Mouse (Mus musculus): ENCODE measurements at regions not wholly inside any gene's neighbourhood (a gene's known extent, or its start where the extent isn't known, plus 50 kb on each side); places are given as distances from the start of the nearest gene placed in this dataset.

GRCm38 (mm10) chr15:62195440-62195839, 1272.6 kb upstream of the A1bg start:
- no peak for ATAC-seq (replicated peaks; ENCODE audit: low FRiP score, poor library complexity, severe bottlenecking)

DNA sequence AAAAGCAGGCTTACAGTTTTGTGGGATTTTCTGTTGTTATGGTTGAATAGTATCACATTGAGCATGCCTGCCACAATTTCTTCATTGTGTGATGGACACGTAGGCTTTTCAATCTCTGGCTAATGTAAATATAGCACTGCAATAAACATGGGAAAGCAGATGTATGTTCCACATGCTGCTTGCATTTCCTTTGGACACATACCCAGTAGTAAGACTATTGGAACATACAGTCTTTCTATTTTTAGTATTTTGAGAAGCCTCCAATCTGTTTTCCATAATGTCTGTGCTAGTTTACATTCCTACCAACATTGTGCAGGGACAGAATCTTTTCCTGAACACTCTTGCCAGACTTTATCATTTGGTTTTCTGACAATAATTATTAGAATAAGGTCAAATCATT, 1269.9 kb upstream of the A1bg start:
- ATAC-seq (replicated peaks; ENCODE audit: low FRiP score, poor library complexity, severe bottlenecking) = no peak

DNA sequence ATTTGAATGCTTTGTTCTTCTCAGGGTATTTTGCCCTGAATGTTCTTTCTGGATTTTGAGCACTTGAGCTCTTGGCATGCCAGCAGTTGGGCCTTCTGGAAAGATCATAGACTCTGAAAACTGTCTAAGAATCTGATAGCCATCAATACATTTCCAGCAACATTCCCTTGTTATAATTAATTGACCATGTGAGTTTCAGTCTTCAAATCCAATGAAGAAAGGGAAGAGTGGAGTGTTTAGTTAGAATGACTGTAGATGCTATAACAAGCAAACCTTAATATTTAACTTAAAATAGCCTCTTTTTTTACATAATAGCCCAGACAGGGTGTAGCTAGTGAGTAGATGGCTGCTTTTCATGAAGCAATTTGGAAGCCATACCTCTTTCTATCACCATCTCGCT, 1268.8 kb upstream of the A1bg start:
- ATAC-seq (replicated peaks; ENCODE audit: low FRiP score, poor library complexity, severe bottlenecking) = no peak

GRCm38 (mm10) chr15:62190977-62191614, 1268.3 kb upstream of the A1bg start:
- ATAC-seq (replicated peaks; ENCODE audit: low FRiP score, poor library complexity, severe bottlenecking) = peak; percentile 76

DNA sequence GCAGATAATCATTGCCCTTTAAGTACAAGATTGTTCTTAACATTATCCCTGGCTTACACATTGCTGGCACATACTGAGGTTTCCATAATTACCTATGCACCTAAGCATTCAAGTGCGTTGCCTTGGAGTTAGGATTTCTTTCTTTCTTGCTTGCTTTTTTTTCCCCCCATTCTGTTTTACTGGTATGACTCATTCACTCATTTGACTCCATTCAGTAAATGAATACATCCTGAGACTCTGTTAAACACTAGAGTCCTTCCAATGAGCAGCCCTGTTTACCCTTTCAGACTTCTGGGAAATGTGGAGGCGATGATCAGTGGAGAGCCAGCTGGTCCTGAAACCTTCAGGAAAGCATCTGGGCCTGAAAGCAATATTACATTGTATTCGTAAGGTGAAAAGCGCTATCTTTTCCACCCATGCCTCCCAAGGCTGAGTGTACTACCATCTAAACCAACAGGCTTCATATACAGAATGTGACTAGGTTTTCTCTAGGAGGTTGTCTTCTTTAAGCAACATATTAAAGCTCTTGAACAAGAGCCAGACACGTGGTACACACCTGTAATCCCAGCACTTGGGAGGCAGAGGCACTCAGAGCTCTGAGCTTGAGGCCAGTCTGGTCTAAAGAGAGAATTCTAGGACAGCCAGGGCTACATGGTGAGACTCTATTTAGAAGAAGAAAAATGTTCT, 1267.6 kb upstream of the A1bg start:
- 0 out of 2 replicates have a peak, but pooled peaks have one; percentile 36 for ATAC-seq (replicated peaks; ENCODE audit: low FRiP score, poor library complexity, severe bottlenecking)

DNA sequence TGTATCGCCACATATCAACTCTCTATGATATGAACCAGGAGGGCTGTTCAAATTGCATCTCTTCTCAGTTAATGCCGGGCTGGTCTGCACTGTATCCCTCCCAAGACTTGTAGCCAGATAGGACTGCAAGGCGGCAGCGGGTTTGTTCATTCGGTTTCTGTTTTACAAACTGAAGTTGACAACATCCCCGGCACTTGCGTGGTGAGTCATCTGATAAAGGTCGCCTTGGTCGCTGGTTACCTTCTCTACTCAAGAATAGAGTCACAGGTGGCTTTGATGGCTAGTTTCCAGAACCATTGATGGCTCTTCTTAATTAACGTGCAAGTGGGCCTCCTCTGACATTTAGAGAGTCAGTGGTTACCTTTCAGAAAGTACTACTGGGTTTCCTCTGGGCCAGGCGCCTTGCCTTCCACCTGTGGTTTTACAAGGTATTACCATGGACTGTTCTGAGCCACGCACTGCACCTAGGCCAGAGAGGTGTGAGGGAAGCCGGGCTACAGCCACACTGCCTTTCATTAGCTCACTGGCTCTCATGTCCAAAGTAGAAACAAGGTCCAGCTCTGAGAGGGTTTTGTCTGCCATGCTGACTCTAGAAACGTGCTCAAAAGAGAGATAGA, 1266.9 kb upstream of the A1bg start:
- no peak for ATAC-seq (replicated peaks; ENCODE audit: low FRiP score, poor library complexity, severe bottlenecking)

DNA sequence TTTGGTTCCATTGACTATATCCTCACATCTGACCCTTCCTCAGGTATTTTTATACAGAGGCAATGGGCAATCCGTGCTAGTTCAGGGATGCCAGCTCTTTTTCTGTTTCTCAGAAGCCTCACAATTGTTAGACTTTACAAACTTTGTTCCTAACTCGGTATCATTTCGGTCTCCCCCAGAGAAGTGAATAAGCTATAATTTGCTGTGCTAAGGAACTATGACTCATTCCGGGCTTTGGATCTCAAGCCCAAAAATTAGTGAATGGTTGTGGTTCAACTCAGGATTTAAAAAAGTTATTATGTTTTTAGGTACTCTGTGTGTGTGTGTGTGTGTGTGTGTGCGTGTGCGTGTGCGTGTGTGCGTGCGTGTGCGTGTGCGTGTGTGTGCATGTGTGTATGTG, 1263.7 kb upstream of the A1bg start:
- no peak for ATAC-seq (replicated peaks; ENCODE audit: low FRiP score, poor library complexity, severe bottlenecking)

DNA sequence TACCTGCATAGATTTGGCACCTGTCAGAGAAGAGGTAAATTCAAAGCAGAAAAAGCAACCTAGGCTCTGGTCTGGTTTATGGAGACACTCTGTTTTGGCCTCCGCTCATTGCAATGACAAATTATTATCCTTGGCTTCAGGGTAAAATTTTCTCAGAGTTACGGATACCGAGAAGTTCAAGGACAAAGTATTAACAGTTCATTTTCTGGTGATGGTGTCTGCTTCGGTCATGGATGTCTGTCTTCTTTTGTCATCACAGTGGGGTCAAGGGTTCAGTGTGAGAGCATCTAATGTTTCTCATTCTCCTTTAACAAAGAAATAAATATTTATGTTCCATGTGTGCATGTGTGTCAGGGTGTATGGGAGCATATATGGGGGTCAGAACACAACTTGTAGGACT, 1261.0 kb upstream of the A1bg start:
- ATAC-seq (replicated peaks; ENCODE audit: low FRiP score, poor library complexity, severe bottlenecking) = no peak

DNA sequence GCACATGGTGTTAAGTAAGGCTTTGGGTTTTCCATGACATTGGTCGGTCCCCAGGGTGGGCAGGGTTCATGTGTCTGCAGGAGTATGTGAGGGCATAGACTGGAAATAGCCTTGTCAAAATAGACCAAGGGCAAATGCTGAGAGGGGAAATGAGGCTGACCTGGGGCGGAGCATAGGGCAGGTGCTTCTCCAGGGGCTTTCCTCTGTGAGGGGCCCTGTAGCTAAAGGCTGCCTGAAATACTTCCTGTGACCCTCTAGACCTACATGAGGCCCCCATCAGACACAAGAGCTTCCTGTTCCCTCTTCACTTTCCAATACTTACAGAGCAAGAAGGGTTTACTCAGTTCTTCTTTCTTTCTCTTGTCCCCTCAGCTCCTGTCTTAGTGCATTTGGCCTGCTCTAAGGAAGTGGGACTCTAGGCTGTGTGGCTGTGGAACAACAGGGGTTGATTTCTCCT, 1258.7 kb upstream of the A1bg start:
- no peak for ATAC-seq (replicated peaks; ENCODE audit: low FRiP score, poor library complexity, severe bottlenecking)

GRCm38 (mm10) chr15:62180718-62181117, 1257.9 kb upstream of the A1bg start:
- ATAC-seq (replicated peaks; ENCODE audit: low FRiP score, poor library complexity, severe bottlenecking) = no peak

DNA sequence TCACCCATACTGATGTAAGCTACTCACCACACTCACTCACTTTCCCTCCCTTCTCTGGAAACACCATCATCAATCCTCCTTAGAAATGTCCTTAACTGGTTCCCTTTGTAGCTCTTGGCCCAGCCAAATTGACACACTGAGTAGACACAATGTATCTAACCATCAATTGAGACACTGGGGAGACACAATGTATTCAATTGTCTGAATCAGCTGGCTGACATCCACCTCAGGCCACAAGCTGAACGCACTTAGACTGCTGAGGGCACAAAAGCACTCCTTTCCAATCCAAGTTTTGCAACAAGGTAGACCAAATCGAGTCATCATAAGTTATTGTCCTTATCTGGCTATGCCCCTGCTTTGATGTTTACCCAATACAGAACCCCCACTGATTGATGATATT, 1257.0 kb upstream of the A1bg start:
- ATAC-seq (replicated peaks; ENCODE audit: low FRiP score, poor library complexity, severe bottlenecking) = no peak

- no peak for ATAC-seq (replicated peaks; ENCODE audit: low FRiP score, poor library complexity, severe bottlenecking)
Measured at GRCm38 (mm10) chr15:62178568-62178967, 1255.8 kb upstream of the A1bg start.

GRCm38 (mm10) chr15:62177768-62178410, 1255.1 kb upstream of the A1bg start:
- no peak for ATAC-seq (replicated peaks; ENCODE audit: low FRiP score, poor library complexity, severe bottlenecking)

- ATAC-seq (replicated peaks; ENCODE audit: low FRiP score, poor library complexity, severe bottlenecking) = no peak
Measured at GRCm38 (mm10) chr15:62176076-62176475, 1253.3 kb upstream of the A1bg start.

GRCm38 (mm10) chr15:62173633-62174543, 1251.1 kb upstream of the A1bg start:
- no peak for ATAC-seq (replicated peaks; ENCODE audit: low FRiP score, poor library complexity, severe bottlenecking)

DNA sequence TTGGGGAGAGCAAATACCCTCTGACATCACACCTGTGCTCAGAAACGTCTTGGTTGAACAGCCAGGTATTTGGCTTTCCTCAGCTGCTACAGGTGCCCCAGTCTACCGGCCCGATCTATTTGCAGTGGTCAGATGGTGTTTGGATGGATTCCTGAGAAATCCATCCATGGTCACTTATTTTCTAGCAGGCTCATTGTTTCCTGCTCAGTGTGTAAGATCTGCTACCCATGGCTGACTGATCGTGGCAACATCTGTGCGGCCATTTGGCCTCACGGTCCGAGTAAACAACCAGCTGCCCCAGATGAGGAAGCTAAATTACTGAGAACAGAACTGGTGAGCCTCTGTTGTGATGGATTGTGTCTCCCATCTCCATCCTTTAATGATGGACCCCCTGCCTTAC, 1248.8 kb upstream of the A1bg start:
- no peak for ATAC-seq (replicated peaks; ENCODE audit: low FRiP score, poor library complexity, severe bottlenecking)

DNA sequence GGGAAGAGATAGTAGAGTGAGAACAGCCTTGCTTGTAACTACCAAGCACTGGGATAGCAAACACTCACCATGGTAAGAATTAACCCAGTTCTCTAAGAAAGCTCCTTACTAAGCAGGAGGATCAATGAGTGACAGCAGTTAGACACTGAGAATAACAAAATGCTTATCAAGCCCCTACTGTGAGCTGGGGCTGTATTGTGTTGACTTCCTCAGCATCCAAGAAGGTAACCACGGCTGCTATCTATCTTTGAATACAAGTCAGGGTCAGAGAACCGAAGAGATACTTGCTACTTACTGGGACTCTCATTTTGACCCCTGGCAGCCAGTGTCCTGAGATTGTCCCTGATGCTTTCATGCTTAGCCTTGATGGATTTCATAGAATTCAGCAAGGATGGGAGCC, 1248.4 kb upstream of the A1bg start:
- no peak for ATAC-seq (replicated peaks; ENCODE audit: low FRiP score, poor library complexity, severe bottlenecking)

DNA sequence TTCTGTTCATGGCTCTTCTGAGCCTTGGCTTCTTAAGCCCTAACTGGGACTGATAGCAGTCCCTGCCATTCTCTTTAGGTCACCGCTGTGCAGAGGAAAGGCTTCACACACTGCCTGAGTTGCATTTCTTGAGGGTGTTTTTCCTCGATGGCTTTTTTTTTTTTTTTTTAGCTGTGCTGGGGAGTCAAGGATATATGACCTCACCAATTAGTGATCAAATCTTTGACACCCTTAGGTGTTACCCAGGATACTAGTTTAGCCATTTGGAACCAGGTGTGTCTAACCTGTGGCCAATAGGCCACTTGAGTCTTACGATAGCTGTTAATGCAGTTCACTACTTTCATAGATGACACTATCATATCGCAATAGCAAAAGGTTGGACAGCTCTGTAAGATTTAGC, 1247.5 kb upstream of the A1bg start:
- ATAC-seq (replicated peaks; ENCODE audit: low FRiP score, poor library complexity, severe bottlenecking) = no peak

- ATAC-seq (replicated peaks; ENCODE audit: low FRiP score, poor library complexity, severe bottlenecking) = no peak
Measured at GRCm38 (mm10) chr15:62169591-62170019, 1246.8 kb upstream of the A1bg start.

Measured in erythroblast, adult 5-6 weeks (primary cell).